Mouse (Mus musculus) kidney, adult 9 months (tissue): ENCODE data around the gene Acer1.
A peak's percentile ranks its signal among the peaks of the same experiment; 100 is the strongest.

Experiments used
- DNase-seq: peaks from one replicate; pipeline ENCODE4 v3.0.0; 2022

Acer1 gene

GRCm38 (mm10) chr17:56982013-56982412 is at the start of gene Acer1:
TSS of gene Acer1 (minus strand) at chr17:56982126.
- no peak for DNase-seq

DNA sequence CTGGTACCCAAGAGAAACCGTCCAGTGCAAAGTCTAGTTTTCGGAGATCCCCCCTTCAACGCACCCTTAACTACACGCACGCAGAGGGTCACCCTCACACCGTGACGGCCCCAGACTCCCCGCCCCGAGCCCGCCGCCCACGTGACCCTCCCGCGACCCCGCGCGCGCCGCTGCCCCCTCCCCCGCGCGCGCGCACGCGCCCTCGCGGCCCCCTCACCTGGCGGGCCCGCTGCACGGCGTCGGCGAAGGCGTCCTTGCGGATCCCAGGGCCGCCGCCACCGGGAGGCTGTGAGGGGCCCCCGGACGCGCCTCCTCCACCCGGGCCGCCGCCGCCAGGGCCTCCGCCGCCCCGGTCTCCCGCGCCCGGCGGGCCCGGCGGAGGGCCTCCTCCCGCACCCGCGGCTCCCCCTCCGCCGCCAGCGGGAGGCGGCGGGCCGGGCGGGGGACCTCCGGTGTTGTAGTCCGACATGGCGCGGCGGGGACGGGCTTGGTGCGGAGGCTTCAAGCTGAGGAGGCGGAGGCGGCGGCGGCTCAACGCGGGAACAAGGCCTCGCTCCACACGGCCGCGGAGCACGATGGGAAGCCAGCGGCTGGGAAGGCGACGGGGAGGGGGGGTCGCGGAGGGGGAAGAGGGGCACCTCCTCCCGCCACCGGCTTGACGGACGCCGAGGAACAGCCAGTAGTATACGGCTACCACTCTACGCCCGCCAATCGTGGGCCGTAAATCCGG is 49.2 kb upstream of the Acer1 start, which contains the start of gene Khsrp:
Gene Khsrp, minus strand, starts transcription at position 592 of the 730 bp plus-strand sequence.
- DNase-seq: peak; percentile 31

DNA sequence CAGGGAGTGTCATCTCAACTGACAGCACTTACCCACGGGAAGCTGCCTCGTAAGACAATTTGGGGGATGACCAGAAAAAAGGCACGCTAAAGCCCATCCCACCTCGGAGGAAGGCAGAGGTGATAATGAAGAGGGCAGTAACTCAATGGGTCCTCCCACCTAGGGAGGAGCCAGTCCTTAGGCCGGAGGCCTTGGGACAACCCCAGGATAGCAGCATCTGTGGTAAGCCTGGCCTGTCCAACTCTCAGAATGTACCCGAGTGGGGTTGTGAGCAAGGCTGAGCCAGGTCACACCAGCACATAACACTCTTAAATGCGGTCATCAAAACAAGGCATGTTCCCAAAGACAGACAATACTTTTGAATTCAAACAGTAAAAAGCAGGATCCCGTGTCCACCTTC is 47.8 kb upstream of the Acer1 start:
- peak; percentile 27 for DNase-seq

GRCm38 (mm10) chr17:57027471-57027870 is 45.5 kb upstream of the Acer1 start:
- DNase-seq: no peak

- no peak for DNase-seq
These were observed 39.0 kb upstream of the Acer1 start for GRCm38 (mm10) chr17:57020960-57021359.

DNA sequence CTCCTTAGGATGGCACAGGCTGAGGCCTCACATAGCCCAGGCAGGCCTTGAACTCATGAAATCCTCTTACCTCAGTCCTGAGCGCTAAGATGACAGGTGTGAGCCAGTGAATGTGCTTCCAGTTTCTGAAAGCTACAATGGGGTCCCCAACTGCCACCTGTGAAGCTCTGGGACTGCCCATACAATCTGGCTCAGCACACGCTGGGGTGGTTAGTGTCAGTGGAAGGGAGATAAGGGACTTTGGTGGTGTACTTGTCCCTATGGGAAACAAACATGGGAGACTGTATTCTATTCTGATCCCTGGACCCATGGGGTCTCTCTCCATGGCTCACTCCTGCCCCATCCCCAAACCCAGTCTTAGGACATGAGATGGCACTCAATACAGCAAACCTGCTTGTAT is 37.8 kb upstream of the Acer1 start:
- DNase-seq: no peak

DNA sequence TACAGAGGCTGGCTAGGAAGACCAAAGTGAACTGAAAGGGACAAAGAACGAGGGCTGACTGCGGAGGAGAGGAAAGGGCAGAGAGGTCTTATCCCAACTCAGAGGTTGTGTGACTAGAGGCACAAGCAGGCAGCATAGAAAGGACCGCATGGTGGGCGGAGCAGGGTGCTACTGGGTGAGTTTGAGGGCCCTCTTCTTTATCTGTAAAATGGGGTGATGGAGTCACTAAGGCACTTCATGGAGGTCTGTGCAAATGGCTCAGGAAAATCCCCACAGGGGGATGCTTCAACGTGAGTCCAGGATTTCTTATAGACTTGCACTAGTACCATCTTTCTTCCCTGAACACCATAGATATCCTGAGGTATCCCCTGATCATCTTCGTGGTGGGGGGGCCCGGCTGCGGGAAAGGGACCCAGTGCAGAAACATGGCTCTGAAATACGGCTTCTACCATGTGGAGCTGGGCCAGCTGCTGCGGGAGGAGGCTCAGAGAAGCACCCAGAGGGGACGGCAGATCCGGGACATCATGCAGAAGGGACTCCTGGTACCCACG is 30.4 kb upstream of the Acer1 start:
- DNase-seq: no peak

- DNase-seq: peak; percentile 96
These were observed 29.6 kb upstream of the Acer1 start, which contains the start of the genes Gtf2f1 and Gm17949 for GRCm38 (mm10) chr17:57011236-57012141. TSS of gene Gtf2f1 (minus strand) at chr17:57011288. TSS of gene Gm17949 (plus strand) at chr17:57011469.

DNA sequence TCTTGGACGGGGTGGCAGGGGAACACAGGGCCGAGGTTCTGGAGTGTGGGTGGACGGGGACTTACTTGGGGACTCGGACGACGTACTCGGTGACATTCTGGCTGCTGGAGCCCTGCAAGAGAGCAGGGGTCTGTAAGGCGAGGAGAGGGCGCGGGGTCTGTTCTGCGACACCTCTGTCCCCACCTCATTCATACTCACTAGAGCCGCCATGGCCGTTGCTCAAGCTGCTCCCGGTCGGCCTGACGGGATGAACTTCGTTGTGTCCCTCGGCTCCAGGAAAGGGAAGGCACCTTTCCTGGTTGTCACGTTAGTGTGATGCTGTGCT is 28.9 kb upstream of the Acer1 start:
- DNase-seq: no peak

GRCm38 (mm10) chr17:57007137-57007905 is 25.4 kb upstream of the Acer1 start:
- DNase-seq: no peak

GRCm38 (mm10) chr17:57003994-57004393 is 22.1 kb upstream of the Acer1 start:
- no peak for DNase-seq

GRCm38 (mm10) chr17:57001228-57001627 is 19.3 kb upstream of the Acer1 start:
- DNase-seq: no peak

GRCm38 (mm10) chr17:56999968-57000609 is 18.2 kb upstream of the Acer1 start, which contains the start of gene Pspn:
TSS of gene Pspn (minus strand) at chr17:57000018.
- DNase-seq: no peak

- DNase-seq: no peak
These were observed 17.5 kb upstream of the Acer1 start for GRCm38 (mm10) chr17:56999414-56999813.

DNA sequence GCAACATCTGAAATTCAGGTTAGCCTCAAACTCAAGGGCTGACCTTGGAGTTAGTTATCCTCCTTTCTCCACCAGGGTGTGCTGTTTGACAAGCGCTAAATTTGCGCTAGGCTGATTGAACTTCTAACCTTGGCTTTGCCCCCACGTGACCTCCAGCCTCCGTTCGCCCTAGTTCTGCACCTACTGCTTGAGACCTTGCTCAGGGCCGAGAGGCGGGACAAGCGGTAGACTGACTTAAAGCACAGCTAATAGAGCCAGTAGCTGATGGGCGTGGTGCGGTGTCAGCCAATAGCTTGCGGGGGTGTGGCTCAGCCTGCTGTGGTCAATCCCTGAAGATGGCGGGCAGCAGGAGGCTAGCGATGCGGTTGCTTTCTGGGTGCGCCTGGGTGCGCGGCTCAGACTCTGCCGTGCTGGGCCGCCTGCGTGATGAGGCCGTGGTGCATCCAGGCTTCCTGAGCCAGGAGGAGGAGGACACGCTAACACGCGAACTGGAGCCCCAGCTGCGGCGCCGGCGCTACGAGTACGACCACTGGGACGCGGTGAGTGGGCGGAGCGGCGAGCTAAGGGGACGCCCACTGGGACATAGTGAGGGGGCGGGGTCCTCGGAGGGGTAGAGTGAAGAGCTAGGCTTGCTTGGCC is 15.2 kb upstream of the Acer1 start, which contains the start of gene Alkbh7:
Gene Alkbh7, plus strand, starts transcription at position 311 of the 639 bp plus-strand sequence.
- peak; percentile 99 for DNase-seq

DNA sequence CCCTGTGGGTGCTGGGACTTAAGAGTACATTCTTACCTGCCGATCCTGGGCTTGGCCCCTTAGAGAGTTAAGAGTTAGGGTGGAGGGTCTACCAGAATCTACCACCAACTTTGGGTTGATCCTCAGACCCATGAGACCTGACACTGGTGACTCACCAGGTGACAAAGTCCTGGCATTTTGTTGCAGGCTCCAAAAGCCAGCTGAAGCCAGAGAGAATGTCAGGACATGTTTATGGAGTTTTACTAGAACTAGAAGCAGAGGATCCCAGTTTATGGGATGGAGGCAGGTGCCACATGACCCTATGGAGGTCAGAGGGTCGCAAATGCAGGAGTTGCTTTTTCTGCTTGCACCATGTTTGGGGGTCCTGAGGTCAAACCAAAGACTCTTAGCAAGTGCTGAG is 14.6 kb upstream of the Acer1 start:
- DNase-seq: no peak

- DNase-seq: no peak
These were observed 13.1 kb upstream of the Acer1 start for GRCm38 (mm10) chr17:56995046-56995445.

DNA sequence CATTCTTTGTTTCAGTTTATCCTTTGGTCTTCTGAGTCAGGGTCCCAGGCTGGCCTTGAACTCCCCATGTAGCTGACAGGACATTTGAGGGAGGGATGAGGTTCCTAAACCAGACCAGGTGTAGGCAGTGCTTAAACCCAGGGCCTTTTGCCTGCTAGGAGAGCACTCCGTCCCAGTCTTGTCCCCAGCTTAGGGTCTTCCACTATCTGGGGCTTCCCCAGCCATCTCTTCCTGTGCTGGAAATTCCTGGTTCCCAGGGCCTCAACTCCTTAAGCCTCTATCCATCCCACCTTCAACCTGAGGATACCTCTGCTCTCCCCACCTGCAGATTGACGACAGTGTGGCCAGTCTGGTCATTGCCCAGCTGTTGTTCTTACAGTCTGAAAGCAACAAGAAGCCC is 9.0 kb upstream of the Acer1 start:
- DNase-seq: no peak

GRCm38 (mm10) chr17:56990115-56990746 is 8.3 kb upstream of the Acer1 start, which contains the start of gene Clpp:
TSS of gene Clpp (plus strand) at chr17:56990305.
- peak; percentile 97 for DNase-seq

GRCm38 (mm10) chr17:56989467-56990114 is 7.7 kb upstream of the Acer1 start:
- DNase-seq: peak; percentile 88
